Mouse (Mus musculus): ENCODE results near the gene Acbd6. TPM values are rescaled to one million over a fixed set of nuclear protein-coding genes. Genes with fewer than 3 reads are reported as not detected.

The Acbd6 gene
- polyA plus RNA-seq (2017; shearing (Covaris generic)), result 10 to 100 TPM in 1 of 2 experiments, 1 to 10 TPM in 1; 5.5 to 12.7 TPM

GRCm38 (mm10) chr1:155558012-155558842 is at the start of gene Acbd6:
Gene Acbd6, plus strand, starts transcription at chr1:155558120.
- peak; percentile 90 for ATAC-seq

GRCm38 (mm10) chr1:155510263-155510662 is 47.7 kb upstream of the Acbd6 start:
- ATAC-seq, result no peak

- ATAC-seq, result no peak
Measured at GRCm38 (mm10) chr1:155515866-155516265, 42.1 kb upstream of the Acbd6 start.

DNA sequence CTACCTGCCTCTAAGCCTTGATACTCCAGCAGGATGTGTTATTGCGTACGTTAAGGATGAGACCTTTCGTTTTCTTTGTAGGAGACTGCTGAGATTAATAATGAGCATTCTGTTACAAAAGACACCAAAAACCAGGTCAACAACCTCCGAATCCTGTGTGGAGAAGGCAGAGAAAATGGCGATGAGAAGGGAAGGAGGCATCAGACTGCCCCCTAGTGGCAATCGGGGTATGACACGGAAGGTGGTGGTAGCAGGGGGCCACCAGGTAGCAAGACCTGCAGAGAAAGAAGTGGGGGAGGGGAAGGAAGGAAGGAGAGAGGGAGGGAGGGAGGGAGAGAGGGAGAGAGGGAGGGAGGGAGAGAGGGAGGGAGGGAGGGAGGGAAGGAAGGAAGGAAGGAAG is 41.3 kb upstream of the Acbd6 start:
- ATAC-seq, result no peak

- ATAC-seq, result no peak
Measured at GRCm38 (mm10) chr1:155517060-155517459, 40.9 kb upstream of the Acbd6 start.

DNA sequence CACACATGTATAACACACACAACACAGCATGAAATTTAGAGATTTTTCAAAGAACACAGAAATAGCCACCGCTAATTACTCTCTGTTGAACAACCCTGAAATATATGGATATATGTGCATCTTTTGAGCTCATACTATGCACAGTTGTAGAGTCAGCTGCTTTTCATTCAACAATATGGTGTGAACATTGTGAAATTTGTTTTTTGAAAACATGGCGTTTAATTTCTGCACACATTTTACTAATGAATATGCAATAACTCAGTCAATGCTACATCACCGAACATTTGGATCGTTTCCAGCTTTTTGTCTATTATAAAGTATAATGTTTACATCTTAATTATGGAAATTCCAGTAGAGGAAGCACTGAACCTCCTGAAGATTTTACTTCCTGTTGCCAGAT is 37.6 kb upstream of the Acbd6 start:
- ATAC-seq, result no peak

DNA sequence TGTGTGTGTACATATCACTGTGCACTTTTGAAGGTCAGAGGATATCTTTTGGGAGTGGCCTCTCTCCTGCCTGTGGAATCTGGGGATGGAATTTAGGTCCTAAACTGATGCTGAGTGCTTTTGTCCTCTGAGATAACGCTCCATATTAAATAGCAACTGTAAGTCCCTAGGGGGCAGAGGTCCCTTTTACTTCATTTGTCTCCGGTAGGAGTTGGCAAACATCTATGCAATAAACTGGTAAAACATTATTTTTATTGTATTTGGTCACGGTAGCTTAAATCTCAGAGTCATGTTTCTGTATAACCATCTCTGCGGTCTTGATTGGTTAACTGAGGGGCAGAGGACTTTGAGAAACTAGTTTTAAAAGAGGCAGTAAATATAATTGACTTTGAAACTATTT is 35.4 kb upstream of the Acbd6 start:
- ATAC-seq, result no peak

DNA sequence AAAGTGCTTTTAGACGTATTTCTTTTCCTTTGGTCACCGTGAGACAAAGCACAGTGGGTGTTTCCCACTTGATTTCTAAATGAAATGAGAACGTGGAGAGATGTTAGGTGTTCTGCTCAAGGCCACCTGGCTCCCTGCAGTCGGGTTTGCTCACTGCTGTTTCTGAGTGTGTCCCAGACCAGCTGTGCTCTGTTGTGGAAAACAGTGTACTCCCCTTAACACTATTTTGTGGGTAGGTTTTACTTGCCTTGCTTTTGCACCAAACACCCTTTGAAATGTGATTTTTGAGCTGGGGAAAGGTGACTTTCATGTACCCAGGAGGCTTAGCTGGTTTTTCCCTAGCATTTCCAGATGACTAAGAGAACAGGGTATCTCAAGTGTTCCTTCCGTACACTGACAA is 31.7 kb upstream of the Acbd6 start:
- no peak for ATAC-seq

- no peak for ATAC-seq
Measured at GRCm38 (mm10) chr1:155527027-155527786, 30.7 kb upstream of the Acbd6 start.

DNA sequence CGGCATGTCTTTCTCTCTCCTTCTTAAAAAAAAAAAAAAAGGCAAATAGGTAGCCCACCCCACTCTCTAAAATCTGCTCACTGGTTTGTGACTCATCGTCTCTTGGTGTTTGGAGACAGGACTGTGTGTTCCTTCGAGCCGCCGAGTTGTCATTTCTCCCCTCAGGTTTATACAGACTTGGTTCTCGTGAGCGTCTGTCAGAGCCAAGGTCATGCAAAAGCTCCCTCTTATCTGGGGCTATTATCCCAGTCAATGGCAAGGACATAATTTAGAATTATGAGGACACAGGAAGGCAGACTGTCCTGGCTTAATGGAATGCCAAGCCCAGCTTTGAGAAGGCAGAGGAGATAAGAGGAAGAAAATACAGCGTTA is 30.1 kb upstream of the Acbd6 start:
- no peak for ATAC-seq

- ATAC-seq, result no peak
Measured at GRCm38 (mm10) chr1:155528405-155529119, 29.4 kb upstream of the Acbd6 start.

DNA sequence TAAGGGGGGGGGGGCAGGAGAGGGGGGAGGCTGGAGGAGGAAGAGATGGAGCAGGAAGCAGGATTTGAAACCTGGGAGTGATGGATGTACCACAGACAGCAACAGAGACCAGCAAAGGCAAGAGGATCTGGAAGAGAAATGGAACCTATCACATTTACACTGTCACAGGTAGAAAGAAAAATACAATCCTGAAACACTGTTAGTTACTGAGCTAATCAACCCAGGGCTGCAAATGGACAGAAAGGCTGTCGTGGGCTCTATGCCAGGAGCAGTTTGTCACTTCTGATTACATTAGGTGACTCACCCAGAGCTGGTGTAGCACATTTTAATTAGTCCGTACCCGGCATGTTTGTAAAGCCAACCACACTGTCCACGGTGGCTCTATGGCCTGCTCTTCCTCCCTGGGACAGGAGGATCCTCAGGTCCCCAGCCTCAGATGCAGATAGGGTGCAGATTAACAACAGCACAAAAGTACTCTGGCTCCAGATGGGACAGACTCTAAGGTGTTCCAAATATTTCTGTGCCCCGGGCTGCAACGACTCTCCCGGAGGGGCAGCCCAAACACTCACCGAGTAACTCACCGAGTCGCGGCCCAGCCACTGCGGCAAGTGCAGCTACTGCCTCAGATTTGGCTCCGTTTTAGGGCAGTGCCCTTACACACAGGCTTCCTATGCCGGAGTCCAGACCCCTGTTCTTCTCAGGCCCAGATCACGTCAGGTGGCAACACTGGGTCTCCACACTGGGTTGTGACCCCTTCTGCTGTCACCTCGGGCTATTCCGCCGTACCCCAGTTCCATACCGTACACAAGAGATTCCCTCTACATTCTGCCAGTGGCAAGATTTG is 28.6 kb upstream of the Acbd6 start:
- no peak for ATAC-seq

DNA sequence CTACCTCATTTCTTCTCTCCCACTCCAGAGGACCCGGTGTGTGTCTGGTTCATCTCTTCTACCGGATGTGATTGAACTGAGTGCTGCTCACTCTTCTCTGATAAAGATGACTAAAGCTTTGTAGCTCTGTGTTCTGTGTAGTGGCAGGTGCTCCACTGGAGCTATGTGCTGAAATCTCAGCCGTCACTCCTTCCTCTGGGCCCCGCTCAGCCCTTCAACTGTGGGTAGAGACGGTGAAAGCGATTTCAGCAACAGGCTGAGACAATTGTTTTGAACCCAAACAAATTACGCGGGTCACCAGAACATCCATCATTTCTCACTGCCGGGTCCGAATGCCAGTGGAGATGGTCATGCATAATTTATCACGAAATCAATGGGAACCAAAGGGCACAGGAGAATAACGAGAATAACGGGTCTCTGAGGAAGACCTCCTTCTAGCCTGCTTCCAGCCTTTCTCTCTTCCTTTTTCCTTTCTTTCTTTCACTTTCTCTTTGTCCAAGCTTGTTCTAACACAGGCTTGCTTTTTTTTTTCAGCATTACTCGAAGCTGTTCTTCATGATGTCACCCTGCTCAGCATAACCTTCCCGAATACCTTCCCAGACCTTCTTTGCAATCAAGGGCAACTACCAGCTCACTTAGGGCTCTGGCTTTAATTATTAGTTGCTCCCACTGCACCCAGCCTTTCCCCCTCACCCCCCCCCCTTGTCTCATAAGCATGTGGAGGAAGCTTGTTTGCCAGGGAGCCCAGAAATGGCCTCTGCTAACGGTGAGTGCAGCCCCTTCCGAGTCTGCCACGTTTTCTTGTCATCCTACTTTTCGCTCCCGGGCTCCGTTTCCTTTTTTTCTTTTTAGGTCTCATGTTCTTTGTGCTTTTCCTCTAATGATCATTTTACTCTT is 27.1 kb upstream of the Acbd6 start:
- ATAC-seq, result no peak

DNA sequence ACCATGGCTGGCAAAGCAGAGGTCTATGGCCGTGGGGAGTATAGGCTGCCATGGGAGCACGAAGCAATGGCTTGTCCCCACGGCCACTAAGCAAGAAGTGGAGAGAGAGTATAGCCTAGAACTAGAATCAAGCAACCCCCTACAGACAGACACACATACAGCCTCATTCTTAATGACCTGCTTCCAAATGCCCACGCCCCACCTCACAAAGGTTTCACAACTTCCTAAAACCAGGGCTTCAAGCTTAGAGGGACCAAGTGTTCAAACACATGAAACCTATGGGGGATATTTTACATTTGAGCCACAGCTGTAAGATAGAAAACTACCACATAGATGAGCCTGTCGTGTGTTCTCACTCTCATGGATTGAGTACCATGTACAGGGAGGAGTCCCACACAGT is 25.5 kb upstream of the Acbd6 start:
- ATAC-seq, result no peak

DNA sequence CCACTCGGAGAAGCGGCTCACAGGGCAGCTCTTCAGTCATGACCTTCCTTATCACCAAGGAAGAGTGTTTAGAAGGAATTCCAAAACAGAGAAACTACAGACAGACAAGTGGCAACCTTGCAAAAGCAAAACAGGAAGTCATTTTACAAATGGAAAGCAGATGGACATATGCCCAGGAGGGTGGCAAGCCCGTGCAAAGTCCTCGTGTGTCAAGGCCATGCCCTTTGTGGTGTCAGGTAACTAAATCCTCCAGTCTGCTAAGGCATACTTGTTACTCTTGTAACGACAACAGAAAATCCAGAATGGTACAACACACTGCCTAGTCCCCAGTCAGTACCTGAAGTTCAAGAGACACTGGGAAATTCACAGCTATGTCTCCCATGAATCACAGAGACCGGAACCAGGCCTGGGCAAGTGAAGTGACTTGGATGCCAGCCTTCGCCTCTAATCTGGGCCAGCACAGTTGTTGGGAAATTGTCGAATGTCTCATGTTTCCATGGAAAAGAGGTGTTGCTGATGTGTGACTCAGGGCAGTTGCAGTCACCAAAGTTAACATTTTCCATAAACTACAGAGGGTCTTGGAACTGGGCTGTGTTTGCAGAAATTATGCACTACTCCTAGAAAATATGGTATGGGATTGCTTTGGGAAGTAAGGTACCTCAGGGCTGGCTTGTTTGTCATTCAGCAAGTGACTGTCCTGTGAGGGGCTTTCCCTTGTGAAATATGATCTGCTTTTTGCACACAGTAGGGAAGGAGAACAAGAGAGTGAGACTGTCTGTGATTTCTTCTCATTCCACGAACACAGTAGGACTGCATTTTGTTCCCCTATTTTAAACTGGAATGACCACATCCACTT is 24.9 kb upstream of the Acbd6 start:
- no peak for ATAC-seq

DNA sequence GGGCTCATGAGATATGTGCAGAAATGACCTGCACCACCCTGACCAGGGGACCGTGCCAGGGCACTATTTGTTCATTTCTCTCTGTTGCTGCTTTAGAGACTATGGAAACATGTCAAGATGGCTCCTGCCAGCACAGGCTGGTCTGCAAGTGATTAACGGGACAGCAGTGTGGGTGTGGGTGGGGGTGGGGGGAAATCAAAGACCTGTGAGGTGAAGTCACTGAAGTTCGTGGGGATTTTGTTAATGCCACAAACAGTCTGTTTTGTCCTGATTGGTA is 24.3 kb upstream of the Acbd6 start:
- no peak for ATAC-seq

DNA sequence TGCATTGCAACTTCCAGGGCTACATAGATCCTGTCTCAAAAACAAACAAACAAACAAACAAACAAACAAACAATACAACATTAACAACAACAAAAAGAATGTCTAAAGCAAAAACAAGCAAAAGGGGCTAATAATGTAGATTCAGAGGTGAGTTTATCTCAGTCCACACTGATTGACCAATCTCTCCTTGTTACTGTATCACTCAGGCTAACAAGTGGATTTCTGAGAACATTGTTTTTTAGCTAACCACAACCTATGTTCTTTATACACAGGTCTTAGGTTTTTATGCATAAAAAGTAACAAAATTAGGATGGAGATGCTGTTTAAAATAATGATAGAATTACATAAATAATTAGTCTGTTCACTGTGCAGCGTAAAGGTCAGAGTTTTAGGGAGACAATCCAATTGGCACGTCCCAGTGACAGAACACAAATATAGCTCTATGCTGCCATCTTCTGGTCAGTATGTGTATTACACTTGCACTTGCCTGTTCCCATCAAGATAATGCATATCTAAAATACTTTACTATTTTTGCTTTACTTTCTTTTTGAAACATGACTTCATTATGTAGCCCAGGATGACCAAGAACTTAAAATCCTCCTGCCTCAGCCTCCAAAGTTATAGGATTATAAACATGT is 20.8 kb upstream of the Acbd6 start:
- ATAC-seq, result peak; percentile 59

DNA sequence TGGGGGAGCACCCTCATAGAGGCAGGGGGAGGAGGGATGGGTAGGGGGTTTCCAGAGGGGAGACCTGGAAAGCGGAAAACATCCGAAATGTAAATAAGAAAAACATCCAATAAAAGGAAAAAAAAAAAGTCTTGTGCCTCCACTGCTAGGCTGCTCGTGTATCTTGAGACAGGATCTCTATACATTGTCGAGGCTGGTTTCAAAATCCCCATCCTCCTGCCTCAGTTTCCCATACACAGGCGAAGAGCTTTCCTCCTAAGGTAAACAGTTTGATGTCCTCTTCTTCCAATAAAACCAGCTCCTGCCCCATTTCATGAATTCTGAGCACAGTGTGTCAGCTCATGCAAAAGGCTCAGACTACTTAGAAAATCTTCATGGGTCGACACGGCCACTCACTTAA is 19.9 kb upstream of the Acbd6 start:
- no peak for ATAC-seq

GRCm38 (mm10) chr1:155557642-155558011 is 293 bp upstream of the Acbd6 start:
- peak; percentile 13 for ATAC-seq

DNA sequence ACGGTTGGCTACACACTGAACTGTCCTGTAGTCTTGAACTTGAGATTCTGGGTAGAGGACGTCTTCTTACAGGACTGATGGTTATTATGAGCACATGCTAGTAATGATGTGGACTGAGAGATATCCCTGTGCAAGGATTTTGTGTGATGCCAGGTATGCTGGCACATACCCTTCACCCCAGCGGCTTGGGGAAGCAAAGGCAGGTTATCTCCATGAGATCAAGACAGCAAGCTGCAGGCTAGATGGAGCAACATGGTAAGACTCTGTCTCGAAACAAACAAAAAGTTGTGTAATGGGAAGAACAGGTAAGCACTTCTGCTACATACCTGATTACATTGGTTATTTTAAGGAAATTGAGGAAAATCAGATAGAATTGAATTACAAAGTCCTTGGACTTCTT is 2.1 kb downstream of the Acbd6 start:
- no peak for ATAC-seq
